Mouse (Mus musculus): ENCODE data around the gene Lhx9. TPM values are rescaled to one million over a fixed set of nuclear protein-coding genes. Genes with fewer than 3 reads are reported as not detected.

The Lhx9 gene
- total RNA-seq, 1 experiment from 2014 or later: not detected

DNA sequence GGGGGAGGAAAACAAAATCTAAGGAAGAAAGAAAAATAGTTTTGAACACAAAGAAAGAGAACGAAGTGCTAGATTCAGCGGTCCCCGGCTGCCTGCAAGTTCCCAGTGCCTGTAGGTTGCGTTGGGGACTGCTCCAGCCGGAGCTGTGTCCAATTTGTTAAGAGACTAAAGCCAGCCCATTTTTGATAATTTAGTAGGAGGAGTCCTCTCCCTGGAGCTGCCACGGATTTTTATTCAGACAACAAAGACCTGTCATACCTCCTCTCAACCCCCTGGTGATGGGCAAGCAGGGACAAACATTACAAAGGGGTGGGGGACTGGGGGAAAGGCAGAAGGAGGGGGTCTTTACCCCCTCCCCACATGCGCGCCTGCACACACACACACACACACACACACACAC lies 6.1 kb downstream of the Lhx9 start:
- no peak for ATAC-seq (replicated peaks in 1 of 2; ENCODE audit: insufficient read depth in 1 of 2, low FRiP score in 2 of 2, low TSS enrichment in 1 of 2, low read depth in 1 of 2, poor library complexity in 2 of 2, severe bottlenecking in 2 of 2)

DNA sequence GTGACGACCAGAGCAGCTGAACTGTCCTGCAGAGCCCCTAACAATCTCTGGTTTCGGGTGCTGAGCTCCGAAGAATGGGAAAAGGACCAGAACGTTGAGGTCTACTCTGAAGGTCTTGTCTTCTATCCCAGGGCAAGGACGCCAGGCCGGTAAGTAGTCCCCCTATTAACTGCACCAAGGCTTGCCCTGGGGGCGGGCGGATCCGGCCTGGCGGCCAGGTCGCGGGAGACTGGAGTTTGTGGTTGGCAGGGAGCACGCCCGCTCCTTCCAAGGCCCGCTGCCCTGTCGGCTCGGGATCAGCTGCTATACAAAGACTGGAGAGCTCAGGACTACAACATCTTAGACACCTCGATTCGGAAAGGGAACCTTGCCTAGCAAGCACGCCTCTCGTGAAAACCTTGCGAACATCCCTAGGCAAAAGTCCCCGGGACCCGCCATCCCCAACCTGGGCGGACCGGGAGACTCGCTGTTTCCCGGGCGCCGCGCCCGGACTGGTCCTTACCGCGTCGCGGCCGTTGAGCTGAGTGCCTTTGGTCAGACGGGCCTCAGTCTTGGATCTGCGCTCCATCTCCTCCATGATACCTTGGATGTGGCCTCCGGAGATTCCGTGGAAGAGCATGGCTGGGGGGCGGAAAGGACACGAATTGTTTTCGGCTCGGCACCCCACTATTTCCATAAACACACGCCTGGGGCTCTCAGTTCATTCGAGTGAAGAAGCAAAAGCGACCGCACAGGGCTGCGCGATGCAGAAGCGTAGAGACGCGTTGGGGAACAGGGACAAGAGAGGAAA lies 6.9 kb downstream of the Lhx9 start:
- ATAC-seq (replicated peaks in 1 of 2; ENCODE audit: insufficient read depth in 1 of 2, low FRiP score in 2 of 2, low TSS enrichment in 1 of 2, low read depth in 1 of 2, poor library complexity in 2 of 2, severe bottlenecking in 2 of 2): no peak

DNA sequence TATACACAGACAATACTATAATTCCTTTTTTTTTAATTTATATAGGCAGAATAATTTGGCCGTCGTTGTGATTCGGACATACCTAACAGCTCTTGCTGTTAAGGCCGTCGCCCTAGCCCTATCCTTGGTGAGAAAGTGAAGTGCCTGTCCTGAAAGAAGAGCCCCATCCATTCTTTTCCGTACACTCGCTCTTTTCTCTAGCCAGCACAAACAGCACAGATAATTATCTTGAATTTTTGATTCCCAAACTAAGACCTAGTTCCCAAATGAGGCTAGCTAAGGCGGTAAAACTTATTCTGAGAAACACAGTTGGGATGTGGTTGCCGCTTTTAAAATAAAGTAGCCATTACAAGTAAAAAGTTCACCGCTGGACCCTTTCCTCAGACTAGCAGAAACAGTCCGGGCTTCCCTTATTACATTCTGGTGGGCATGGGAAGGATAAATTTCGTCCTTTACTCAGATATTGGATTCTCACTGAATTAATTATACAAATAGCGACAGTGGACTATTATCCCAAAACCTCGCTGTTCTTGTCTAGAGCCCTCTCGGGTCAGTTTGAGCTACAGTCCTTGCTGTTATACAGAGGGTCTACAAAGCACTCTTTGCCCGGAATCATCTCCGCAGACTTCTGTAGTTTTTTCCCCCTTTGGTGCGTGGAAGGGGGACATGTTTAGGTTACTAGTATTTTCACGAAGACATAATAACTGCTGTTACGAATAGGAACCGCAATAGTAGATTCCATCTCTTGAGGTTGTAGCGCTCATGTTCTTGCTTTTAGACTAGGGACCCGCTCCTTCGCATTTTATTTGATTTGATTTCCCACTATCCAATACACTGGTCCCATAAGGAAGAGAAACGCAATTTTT lies 7.7 kb downstream of the Lhx9 start:
- no peak for ATAC-seq (replicated peaks in 1 of 2; ENCODE audit: insufficient read depth in 1 of 2, low FRiP score in 2 of 2, low TSS enrichment in 1 of 2, low read depth in 1 of 2, poor library complexity in 2 of 2, severe bottlenecking in 2 of 2)

DNA sequence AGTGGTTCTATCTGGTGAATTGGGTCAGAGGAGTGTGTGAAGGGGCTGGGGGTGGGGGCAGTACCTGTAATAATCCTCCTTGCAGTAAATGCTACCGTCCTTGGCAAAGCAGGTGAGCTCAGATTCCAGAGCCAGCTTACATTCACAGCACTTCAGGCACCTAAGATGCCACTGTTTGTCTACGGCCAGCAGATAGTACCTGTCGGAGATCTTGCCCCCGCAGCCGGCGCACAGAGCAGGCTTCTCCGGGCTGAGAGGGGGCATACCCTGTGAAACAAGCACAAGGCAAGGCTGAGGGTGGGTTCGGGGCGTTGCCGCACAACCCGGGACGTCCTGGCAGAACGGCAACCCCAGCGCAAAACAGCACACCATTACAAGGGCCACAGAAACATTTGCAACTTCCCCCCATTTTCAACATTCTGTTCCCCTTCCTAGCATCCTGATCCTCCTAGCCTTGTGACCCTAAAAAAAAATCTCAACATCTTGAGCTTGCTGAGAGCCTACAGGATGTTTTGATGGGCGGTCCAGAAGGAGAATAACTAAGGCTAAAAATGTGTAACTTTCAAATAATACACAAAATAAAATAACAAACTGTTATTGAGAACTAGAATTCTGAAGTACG lies 8.5 kb downstream of the Lhx9 start:
- ATAC-seq (replicated peaks in 1 of 2; ENCODE audit: insufficient read depth in 1 of 2, low FRiP score in 2 of 2, low TSS enrichment in 1 of 2, low read depth in 1 of 2, poor library complexity in 2 of 2, severe bottlenecking in 2 of 2): no peak

DNA sequence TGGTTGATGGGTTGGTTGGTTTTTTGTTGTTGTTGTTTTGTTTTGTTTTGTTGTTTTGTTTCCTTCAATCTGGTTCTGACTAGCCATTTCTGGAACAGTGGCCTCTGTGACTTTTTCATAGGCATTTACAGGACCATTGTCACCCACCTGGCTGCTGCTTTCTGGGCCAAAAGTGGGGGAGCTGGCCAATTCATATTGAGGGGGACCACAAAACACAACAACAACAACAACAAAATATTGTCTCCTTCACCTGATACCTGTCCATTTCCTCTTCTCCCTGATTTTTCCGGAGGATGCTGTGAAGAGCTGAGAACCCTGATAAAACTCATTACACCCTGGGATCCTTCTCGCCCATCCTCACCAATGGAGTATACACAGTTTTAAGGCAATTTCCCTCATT lies 9.1 kb downstream of the Lhx9 start:
- no peak for ATAC-seq (replicated peaks in 1 of 2; ENCODE audit: insufficient read depth in 1 of 2, low FRiP score in 2 of 2, low TSS enrichment in 1 of 2, low read depth in 1 of 2, poor library complexity in 2 of 2, severe bottlenecking in 2 of 2)

DNA sequence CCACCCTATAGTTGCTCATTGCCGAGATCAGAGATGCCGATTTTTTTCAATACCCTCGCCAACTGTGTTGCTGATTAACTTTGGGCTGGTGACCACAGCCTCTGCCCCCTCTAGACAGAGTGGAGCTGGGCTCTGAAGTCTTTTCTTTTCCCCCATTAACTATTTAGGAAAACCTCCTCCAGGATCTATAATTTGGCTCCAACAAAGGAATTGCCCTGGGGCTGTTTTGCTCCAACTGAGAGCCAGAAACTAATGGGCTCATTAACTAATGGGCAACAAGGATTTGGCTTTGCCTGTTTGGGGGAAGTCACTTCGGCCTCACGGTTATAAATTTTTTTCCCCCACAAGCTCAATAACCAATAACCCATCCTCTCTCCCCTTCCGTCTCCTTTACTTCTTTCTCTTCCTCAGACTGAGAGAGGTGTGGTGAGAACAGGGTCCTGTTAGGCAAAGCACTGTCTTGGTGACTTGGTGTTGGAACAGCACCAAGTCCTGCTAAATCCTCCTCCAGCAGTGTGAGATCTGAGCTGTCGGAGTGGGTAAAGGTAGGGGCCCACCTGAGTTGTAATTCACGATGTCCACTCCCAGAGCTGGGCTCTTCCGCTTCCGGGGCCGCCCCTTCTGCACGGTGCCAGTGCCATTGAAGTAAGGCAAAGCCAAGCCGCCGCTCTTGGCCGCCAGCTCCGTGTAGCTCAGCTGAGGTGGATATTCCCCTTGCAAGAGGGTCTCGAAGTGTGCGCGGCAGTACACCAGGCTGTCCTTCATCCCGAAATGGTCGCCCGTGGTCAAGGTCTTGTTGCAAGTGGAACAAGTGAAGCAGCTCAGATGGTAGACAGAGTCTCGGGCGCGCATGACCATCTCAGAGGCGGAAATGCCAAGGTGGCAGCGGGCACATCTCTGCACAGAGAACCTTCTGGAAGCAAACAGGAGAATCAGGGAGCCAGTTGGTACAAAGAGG lies 10.3 kb downstream of the Lhx9 start:
- ATAC-seq (replicated peaks in 1 of 2; ENCODE audit: insufficient read depth in 1 of 2, low FRiP score in 2 of 2, low TSS enrichment in 1 of 2, low read depth in 1 of 2, poor library complexity in 2 of 2, severe bottlenecking in 2 of 2): no peak

DNA sequence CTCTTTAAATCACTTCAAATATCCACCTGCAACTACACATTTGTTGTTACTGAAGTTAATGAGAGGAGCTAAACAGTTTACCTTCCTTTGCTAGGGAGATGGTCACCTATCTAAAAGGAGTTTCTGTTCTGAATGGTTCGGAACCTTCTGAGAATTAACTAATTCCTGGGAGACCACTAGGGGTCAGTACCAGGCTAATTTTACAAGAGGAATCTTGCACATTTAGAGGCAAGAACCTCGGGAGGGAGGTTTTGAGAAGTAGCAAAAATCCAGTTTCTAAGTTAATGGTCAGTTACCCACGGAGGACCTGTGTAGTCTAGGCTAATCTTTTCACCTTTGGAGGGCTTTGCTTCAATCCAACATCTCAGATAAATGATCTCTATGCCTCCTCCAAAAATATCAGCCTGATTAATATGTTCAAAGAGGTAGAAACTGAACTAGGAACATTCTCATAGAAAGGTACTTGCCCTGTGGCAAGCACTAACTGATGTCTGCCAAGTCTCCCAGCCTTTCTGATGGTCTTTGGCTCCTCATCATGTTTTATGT lies 12.9 kb downstream of the Lhx9 start:
- peak; percentile 29 to 44; a peak in 3 of 4 replicates for ATAC-seq (replicated peaks in 1 of 2; ENCODE audit: insufficient read depth in 1 of 2, low FRiP score in 2 of 2, low TSS enrichment in 1 of 2, low read depth in 1 of 2, poor library complexity in 2 of 2, severe bottlenecking in 2 of 2)

DNA sequence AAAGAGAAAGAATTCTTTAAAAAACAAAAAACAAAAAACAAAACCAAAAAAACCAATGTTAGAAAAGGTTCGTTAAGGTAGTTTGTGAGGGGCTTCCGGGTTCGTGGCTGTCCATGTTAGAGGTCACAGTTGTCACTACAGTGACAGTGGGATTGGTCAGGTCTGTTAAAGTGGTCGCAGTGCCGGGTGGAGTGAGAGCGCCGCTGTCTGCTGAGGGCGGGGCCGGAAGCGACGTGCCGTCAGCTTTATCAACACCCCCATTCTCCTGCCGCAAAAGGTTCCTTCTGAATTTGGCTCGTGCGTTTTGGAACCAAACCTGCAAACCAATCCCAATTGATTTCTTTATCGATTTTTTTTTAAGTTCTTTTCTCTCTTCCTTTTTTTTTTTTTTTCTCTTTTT lies 17.1 kb downstream of the Lhx9 start:
- ATAC-seq (replicated peaks in 1 of 2; ENCODE audit: insufficient read depth in 1 of 2, low FRiP score in 2 of 2, low TSS enrichment in 1 of 2, low read depth in 1 of 2, poor library complexity in 2 of 2, severe bottlenecking in 2 of 2): peak; percentile 62 to 64

DNA sequence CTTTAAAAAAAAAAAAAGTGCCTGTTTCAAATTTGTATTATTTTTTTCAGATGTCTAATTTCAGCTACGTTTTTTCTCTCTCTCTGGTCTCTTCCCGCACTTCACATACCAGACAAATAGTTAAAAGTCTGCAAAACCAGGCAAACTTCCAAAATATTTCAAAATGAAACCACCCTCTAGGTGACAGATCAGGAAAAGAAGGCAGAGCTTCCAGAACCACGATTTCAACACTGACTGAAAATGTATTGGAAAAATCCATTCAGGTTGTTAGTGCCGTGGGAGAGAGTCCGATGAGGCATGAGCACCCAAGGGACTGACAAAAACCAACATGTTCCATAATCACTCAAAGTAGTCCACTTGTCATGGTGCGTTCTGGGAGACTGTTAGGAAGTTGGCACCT lies 21.5 kb downstream of the Lhx9 start:
- ATAC-seq (replicated peaks in 1 of 2; ENCODE audit: insufficient read depth in 1 of 2, low FRiP score in 2 of 2, low TSS enrichment in 1 of 2, low read depth in 1 of 2, poor library complexity in 2 of 2, severe bottlenecking in 2 of 2): no peak

DNA sequence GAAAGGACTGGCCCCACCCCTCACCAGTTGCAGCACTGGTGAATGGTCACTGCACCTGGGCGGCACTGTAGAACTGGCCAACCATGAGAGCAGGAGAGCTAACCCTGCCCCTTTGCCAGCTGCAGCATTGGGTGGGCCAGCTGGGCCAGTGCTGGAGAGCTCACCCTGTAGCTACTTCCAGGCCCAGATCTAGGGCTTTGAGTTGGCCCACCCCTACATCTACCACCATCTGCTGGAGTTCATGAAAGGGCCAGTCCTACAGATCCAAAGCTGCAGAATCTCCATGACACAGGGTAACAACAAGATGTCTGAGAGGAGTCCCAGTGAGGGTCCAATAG lies 25.4 kb downstream of the Lhx9 start:
- no peak for ATAC-seq (replicated peaks in 1 of 2; ENCODE audit: insufficient read depth in 1 of 2, low FRiP score in 2 of 2, low TSS enrichment in 1 of 2, low read depth in 1 of 2, poor library complexity in 2 of 2, severe bottlenecking in 2 of 2)

DNA sequence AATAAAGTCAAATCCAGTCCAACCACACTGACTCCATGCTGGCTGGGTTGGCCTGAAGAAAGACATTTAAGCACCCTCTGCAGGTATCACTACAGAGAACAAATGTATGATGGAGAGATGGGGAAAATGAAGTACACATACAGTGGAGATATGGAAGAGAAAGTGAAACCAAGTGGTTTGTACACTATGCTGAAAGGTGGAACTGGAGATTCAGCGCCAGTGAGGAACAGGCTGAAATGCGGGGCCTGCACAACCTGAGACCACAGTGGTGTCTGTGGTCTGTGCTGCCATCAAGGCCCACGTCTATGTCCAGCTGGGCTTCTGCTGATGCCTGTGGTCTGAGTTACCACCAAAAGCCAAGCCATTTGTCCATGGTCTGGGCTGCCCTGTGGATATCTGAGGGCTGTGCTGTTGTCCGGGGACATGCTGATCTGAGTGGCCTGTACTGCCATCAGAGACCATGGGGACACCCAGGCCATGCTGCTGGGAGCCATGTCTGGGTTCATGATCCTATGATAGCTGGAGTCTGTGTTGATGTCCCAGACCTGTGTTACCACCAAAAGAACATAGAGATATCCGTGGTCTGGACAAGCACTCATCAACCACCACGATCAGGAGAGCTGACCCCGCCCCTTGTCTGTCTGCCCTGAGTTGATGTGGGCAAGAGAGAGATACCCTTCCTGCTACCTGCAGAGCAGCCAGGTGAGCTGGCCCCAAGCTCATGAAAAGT lies 26.0 kb downstream of the Lhx9 start:
- peak; percentile 87 to 88 for ATAC-seq (replicated peaks in 1 of 2; ENCODE audit: insufficient read depth in 1 of 2, low FRiP score in 2 of 2, low TSS enrichment in 1 of 2, low read depth in 1 of 2, poor library complexity in 2 of 2, severe bottlenecking in 2 of 2)

DNA sequence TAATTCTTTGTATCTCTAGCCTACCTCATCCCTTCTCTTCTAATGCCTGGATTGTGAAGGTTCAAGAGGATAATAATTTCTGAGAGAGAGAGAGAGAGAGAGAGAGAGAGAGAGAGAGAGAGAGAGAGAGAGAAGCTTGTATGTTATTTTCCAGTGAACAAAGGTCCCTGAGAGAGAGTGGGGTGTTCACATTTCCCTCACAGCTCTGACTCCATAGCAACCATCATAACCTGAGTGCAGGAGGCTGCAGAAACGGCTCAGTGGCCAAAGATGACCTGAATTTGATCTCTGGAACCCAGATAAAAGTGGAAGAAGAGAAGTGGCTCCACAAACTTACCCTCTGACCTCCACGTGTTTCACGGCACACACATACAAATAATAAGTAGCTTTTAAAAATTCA lies 46.6 kb downstream of the Lhx9 start:
- ATAC-seq (replicated peaks in 1 of 2; ENCODE audit: insufficient read depth in 1 of 2, low FRiP score in 2 of 2, low TSS enrichment in 1 of 2, low read depth in 1 of 2, poor library complexity in 2 of 2, severe bottlenecking in 2 of 2): no peak

DNA sequence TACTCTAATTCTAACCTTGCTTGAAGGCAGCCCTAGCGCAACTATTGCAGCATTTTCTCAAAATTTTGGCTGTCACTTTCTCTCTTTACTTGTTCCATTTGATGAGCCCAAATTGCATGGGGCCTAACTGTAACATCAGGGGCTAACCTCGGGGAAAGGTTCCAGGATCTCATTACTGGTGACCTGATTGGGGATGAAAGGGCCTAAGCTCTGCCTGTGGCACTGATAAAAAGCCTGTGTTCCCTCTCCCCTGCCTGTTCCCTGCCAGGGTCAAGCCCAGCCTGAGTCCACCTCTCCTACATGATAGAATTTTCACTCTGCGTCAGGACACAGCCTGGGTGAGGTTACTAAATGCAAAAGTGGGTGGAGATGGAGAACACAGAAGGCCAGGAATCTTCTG lies 47.1 kb downstream of the Lhx9 start:
- no peak for ATAC-seq (replicated peaks in 1 of 2; ENCODE audit: insufficient read depth in 1 of 2, low FRiP score in 2 of 2, low TSS enrichment in 1 of 2, low read depth in 1 of 2, poor library complexity in 2 of 2, severe bottlenecking in 2 of 2)

DNA sequence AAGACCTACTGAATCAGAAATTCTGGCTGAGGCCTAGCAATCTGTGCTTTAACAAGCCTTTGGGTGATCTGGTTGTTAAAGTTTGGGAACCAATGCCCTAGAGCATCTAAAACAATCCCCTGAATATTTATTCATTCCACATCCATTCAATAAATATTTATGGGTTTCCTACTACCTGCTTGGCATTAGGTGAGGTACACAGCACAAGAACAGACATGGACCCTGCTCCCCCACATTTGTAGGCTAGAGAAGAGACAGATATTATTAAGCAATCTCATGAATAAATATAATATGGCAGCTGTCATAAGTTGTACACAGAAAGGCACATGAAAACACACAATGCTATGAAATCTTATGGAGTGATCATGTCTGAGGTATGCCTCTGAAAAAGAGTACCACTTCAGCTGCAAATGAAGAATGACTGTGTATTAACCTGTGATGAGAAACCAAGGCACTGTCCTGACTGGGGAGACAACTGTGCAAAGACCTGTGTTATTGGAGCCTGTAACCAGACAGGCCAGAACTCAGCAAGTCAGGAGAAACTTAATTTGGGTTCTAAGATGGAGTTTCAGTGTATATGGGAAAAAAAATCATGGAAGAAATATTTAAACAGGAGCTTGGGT lies 48.6 kb downstream of the Lhx9 start:
- ATAC-seq (replicated peaks in 1 of 2; ENCODE audit: insufficient read depth in 1 of 2, low FRiP score in 2 of 2, low TSS enrichment in 1 of 2, low read depth in 1 of 2, poor library complexity in 2 of 2, severe bottlenecking in 2 of 2): no peak

DNA sequence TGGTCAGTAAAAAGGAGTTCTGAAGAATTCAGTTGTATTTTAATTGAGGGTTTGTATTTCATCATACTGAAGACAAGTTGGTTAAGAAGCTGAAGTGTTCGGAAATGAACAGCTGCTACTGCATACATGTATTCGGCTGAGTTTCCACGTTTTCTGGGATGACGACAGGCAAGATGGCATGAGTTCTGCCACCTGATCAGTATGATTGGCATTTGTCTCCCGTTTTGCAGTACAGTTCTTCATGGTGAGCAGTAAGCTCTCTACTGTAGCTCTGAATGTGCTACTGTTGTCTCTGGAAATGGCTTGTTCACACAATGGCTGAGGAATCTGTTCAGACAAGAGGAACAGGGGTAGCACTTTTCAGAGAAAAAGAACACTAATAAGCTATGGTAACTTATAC lies 50.3 kb downstream of the Lhx9 start:
- ATAC-seq (replicated peaks in 1 of 2; ENCODE audit: insufficient read depth in 1 of 2, low FRiP score in 2 of 2, low TSS enrichment in 1 of 2, low read depth in 1 of 2, poor library complexity in 2 of 2, severe bottlenecking in 2 of 2): no peak

DNA sequence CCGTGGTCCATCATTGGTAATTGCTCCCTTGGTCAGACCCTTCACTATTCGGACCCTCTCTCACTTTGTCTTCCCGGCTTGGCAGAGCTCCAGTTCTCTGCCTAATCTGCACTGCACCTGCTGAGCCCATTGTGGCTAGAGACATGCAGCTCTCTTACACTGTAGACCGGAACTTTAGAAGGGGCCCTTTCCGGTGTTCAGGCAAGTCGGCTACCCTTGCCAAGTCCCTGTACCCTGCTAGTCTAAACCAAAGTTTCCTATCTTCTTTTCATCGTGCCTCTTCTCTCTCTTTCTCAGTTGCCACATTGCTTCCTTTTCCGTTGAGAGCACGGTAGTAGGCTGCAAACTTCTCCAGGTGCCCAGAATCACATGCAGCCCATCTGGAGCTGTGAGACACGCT lies 62.5 kb downstream of the Lhx9 start:
- ATAC-seq (replicated peaks in 1 of 2; ENCODE audit: insufficient read depth in 1 of 2, low FRiP score in 2 of 2, low TSS enrichment in 1 of 2, low read depth in 1 of 2, poor library complexity in 2 of 2, severe bottlenecking in 2 of 2): peak; percentile 88 to 91
